Comparison of ENCODE assay signal across 16 mouse cellular contexts in the genomic region with DNA sequence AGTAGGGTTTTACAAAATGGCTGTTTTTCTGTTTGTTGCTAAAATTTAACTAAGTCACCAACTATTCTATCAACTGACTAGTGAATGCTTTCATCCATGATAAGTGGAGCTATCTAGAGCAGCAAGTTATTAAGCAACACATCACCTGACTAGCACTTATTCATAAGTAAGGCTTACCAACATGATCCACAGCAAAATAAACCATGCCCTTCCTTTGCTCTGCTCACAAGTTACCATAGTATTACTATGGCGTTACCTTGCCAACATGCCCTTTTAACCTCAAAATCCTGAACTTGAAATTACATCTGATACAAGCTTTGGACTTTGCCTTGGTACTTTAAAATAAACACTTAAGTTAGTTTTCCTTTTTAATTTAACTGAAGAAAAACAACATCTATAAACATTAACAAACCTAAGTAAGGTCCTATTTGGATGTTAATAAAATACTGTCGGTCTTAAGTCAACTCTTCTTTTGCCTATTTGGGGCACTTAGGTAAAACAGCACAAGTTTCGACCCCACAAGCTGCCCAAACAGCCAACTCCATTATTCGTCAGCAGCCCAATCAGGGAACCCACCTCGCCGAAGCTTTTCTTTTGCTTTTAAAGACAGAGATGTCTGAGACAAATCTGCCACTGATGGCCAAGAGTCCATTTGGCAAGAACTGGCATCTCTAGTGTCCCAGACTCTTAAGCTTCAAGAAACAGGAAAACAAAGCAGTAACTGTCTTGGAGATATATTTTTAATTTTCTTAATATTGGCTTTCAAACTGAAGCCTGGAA.
"Had no signal": no experiment of that assay in that cellular context is flagged by ENCODE, and none has a peak within 500 bp of the region (broad histone marks: within the 10 kb centered on the region; RNA-seq: fewer than 3 reads in every experiment).

No protein-coding gene starts in this region.

- H3K27ac ChIP-seq: hindbrain, postnatal 0 days; left cerebral cortex, adult 2 months; liver, embryonic 14.5 days; lung, embryonic 15.5 days; midbrain, embryonic 10.5 days; midbrain, embryonic 13.5 days had no signal

- H3K4me3 ChIP-seq: left cerebral cortex, adult 2 months; lung, embryonic 15.5 days; megakaryocyte, embryonic 14.5 days; midbrain, embryonic 10.5 days; midbrain, embryonic 13.5 days had no signal

- H3K9me3 ChIP-seq: lung, embryonic 15.5 days; megakaryocyte, embryonic 14.5 days; midbrain, embryonic 10.5 days; midbrain, embryonic 13.5 days had no signal

- ATAC-seq: hindbrain, postnatal 0 days; inflammation-experienced regulatory T-cells, adult 6 months; intestine, embryonic 16.5 days; midbrain, embryonic 13.5 days had no signal

- H3K36me3 ChIP-seq: lung, embryonic 15.5 days; midbrain, embryonic 10.5 days; midbrain, embryonic 13.5 days had no signal

- H3K4me1 ChIP-seq: lung, embryonic 15.5 days; megakaryocyte, embryonic 14.5 days; midbrain, embryonic 10.5 days had no signal

- DNase-seq: layer of hippocampus, postnatal 36 days; lung, adult 18-20 months; lung, postnatal 10 days; lung, postnatal 36 days; thymus, adult 18-20 months; thymus, postnatal 36 days had no signal

- H3K4me2 ChIP-seq: liver, embryonic 11.5 days; lung, embryonic 15.5 days; midbrain, embryonic 13.5 days had no signal

- H3K9ac ChIP-seq: liver, embryonic 14.5 days; lung, embryonic 15.5 days; midbrain, embryonic 13.5 days had no signal

- H3K27me3 ChIP-seq: lung, embryonic 15.5 days; megakaryocyte, embryonic 14.5 days; midbrain, embryonic 13.5 days had no signal
